Mouse (Mus musculus) embryonic facial prominence, embryonic 14.5 days (tissue): ENCODE data around the gene Lbhd1. TPM values are rescaled to one million over a fixed set of nuclear protein-coding genes. Genes with fewer than 3 reads are reported as not detected.
"Not testable (repeated sequence)": the region's sequence is repeated elsewhere in the genome, so short reads cannot be mapped to it uniquely, and the experiment has no call there.

Experiments used
- ATAC-seq: fragments of 200-750 bp; cut with Nextera tagmentation; 2 replicates; pipeline ENCODE4 v1.8.0; 2017; ENCODE audit warnings: low read depth, moderate number of reproducible peaks, moderate TSS enrichment
- DNase-seq: peaks from one replicate; pipeline ENCODE4 v3.0.0-alpha.2; 2015; ENCODE audit warnings: low spot score
- H3K27ac ChIP-seq: fragments of 300-500 bp; sonication (generic); replicated peaks from 2 replicates; pipeline ENCODE4 v1.5.1; 2014; ENCODE audit warnings: low read depth, mild to moderate bottlenecking, low read length, moderate library complexity
- H3K27me3 ChIP-seq: fragments of 300-500 bp; sonication (generic); replicated peaks from 2 replicates; pipeline ENCODE4 v1.6.1; 2014; ENCODE audit warnings: low read length; ENCODE audit not compliant: control insufficient read depth, insufficient read depth
- H3K36me3 ChIP-seq: fragments of 300-500 bp; sonication (generic); 2 replicates; pipeline ENCODE4 v1.6.1; 2014; ENCODE audit warnings: low read length, mixed read lengths; ENCODE audit not compliant: control insufficient read depth, insufficient read depth
- H3K4me1 ChIP-seq: fragments of 300-500 bp; sonication (generic); 2 replicates; pipeline ENCODE4 v1.6.1; 2014; ENCODE audit warnings: antibody characterized with exemption, low read length; ENCODE audit not compliant: control insufficient read depth, insufficient read depth
- H3K4me2 ChIP-seq: fragments of 300-500 bp; sonication (generic); 2 replicates; pipeline ENCODE4 v1.6.1; 2014; ENCODE audit warnings: low read depth, mild to moderate bottlenecking, low read length, moderate library complexity, mixed read lengths
- H3K4me3 ChIP-seq: fragments of 300-500 bp; sonication (generic); 2 replicates; pipeline ENCODE4 v1.5.1; 2014; ENCODE audit warnings: low read depth, mild to moderate bottlenecking, low read length
- H3K9ac ChIP-seq: fragments of 300-500 bp; sonication (generic); 2 replicates; pipeline ENCODE4 v1.6.1; 2014; ENCODE audit warnings: low read depth, mild to moderate bottlenecking, low read length, moderate library complexity, mixed read lengths
- H3K9me3 ChIP-seq: fragments of 300-500 bp; sonication (generic); 2 replicates; pipeline ENCODE4 v1.6.1; 2016; ENCODE audit warnings: low read length; ENCODE audit not compliant: control insufficient read depth
- WGBS: fragments of 180-500 bp; shearing (Covaris S2); extraction: QIAGEN DNeasy Blood & Tissue Kit; methylation state at CpG from one replicate; pipeline ENCODE4 v1.1.7; 2014; 5-methylcytosine and 5-hydroxymethylcytosine counted together
- polyA plus RNA-seq: library from polyadenylated mRNA; unstranded; fragments of >200 nt; fragmentation: Nextera tagmentation; extraction: Ambion mirVana; gene quantifications from 2 replicates; pipeline ENCODE4 v1.2.1, GENCODE M21; 2014

The Lbhd1 gene
- polyA plus RNA-seq, 1 experiment from 2014 or later, result 68.8 TPM

DNA sequence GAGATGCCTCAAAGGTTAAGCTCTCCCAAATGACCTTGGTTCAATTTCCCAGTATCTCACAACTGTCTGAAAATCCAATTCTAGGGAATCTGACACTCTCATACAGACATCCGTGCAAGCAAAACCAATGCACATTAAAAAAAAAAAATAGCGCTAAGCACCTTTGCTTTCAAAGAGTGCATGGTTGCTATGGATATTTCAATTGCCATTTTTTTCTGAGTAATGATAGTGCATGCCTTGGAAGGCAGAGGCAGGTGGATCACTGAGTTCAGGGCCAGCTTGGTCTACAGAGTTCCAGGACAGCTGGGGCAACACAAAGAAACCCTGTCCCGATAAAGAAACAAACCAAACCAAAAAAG is 2.5 kb upstream of the Lbhd1 start:
- DNase-seq, result no peak
- peak; percentile 12; the same call in 1 of the 2 replicates for ATAC-seq
- Histone ChIP-seq H3K36me3 (peaks cover 11% of the 10 kb centered on the region), H3K27ac (no peak overlapping the region), H3K4me1 (peaks cover 7% of the 10 kb centered on the region; the same call in 1 of the 2 replicates), H3K9ac (peak overlapping the region; percentile 74), H3K4me2 (peak overlapping the region; percentile 77), H3K9me3 (no peaks in the 10 kb centered on the region), H3K27me3 (no peaks in the 10 kb centered on the region), H3K4me3 (peak overlapping the region; percentile 60)
- WGBS, result 8% methylated on average over 3 of the region's 3 CpGs

- peak overlapping the region; percentile 75; the same call in 1 of the 2 replicates for H3K27ac ChIP-seq
- ATAC-seq, result no peak
- H3K9ac ChIP-seq, result no peak overlapping the region
Observed at GRCm38 (mm10) chr19:8886916-8887584, 3.5 kb downstream of the Lbhd1 start.

GRCm38 (mm10) chr19:8887585-8888463 is 4.3 kb downstream of the Lbhd1 start:
- H3K9me3 ChIP-seq, result no peaks in the 10 kb centered on the region
- H3K4me1 ChIP-seq, result peaks cover 7% of the 10 kb centered on the region
- H3K36me3 ChIP-seq, result peaks cover 14% of the 10 kb centered on the region
- peak overlapping the region; percentile 75 for H3K27ac ChIP-seq
- peak overlapping the region; percentile 70 for H3K4me3 ChIP-seq
- WGBS, result 16% methylated on average over 19 of the region's 19 CpGs
- H3K9ac ChIP-seq, result peak overlapping the region; percentile 92
- H3K4me2 ChIP-seq, result peak overlapping the region; percentile 82
- ATAC-seq (no peak), DNase-seq (peak; percentile 8)
- no peaks in the 10 kb centered on the region for H3K27me3 ChIP-seq

More at GRCm38 (mm10) chr19:8886916-8887584, 3.5 kb downstream of the Lbhd1 start:
- peaks cover 14% of the 10 kb centered on the region for H3K36me3 ChIP-seq
- H3K4me1 ChIP-seq, result peaks cover 7% of the 10 kb centered on the region
- peak overlapping the region; percentile 70 for H3K4me3 ChIP-seq
- peak overlapping the region; percentile 82 for H3K4me2 ChIP-seq
- H3K27me3 ChIP-seq, result no peaks in the 10 kb centered on the region
- 50% methylated on average over 1 of the region's 1 CpGs for WGBS
- DNase-seq, result peak; percentile 19
- H3K9me3 ChIP-seq, result no peaks in the 10 kb centered on the region

DNA sequence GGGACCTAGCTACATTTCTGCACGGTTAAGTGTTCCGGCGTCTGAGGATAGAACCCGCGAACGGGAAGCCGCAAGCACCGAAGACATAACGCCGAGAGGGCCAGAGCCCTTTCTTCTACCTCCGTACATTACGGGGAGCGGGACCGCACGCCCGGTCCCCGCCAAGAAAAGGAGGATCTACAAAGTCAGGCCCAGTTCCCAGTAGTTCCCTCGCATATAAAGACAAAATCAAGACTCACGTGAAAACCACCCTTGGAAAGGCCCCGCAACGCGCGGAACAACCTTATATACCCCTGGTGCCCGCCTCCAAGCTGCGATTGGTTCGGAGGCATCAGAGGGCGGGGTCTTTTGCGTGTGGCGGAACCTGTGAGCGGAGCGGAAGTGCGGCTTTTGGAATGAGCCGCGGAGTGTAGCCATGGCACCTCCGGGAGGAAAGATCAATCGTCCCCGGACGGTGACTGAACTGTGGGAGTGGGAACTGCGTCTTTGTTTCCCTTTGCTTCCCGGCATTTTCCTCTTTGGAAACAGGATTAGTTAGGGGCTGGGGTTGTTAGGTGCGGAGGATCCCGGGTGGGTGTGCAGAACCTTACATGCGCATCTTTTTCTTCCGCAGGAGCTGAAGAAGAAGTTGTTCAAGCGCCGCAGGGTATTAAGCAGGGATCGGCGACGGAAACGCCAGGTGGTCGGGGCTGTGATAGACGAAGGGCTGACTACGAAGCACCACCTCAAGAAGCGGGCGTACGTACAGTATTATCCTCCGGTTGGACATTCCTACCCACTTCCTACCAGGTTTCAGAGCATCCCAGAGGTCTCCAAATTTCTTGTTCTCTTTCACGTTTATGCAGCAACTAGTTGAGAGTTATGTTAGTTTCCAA is 5.2 kb downstream of the Lbhd1 start, which contains the start of the genes 1810009A15Rik and Gm49416:
Gene 1810009A15Rik, plus strand, starts transcription at position 343 of the 875 bp plus-strand sequence.
Gene Gm49416, plus strand, starts transcription at position 416 of the 875 bp plus-strand sequence.
- WGBS, result under 1% methylated on average over 58 of the region's 58 CpGs
- peaks cover 7% of the 10 kb centered on the region for H3K4me1 ChIP-seq
- peak within 1 kb of the TSS; percentile 82 for H3K4me2 ChIP-seq
- peak; percentile 95 for ATAC-seq
- no peaks in the 10 kb centered on the region for H3K27me3 ChIP-seq
- no peaks in the 10 kb centered on the region for H3K9me3 ChIP-seq
- peak within 1 kb of the TSS; percentile 75 for H3K27ac ChIP-seq
- peak within 1 kb of the TSS; percentile 70 for H3K4me3 ChIP-seq
- peak; percentile 99 for DNase-seq
- peak within 1 kb of the TSS; percentile 92 for H3K9ac ChIP-seq
- peaks cover 14% of the 10 kb centered on the region for H3K36me3 ChIP-seq

GRCm38 (mm10) chr19:8892829-8893766 is 9.6 kb downstream of the Lbhd1 start, which contains the start of gene Ints5:
Gene Ints5 (plus strand): TSS chr19:8893005.
- peaks cover 7% of the 10 kb centered on the region for H3K4me1 ChIP-seq
- no peaks in the 10 kb centered on the region for H3K27me3 ChIP-seq
- ATAC-seq (peak; percentile 65), DNase-seq (peak; percentile 92)
- H3K4me2 ChIP-seq, result peak within 1 kb of the TSS; percentile 87
- no peaks in the 10 kb centered on the region for H3K9me3 ChIP-seq
- H3K4me3 ChIP-seq, result peak within 1 kb of the TSS; percentile 64
- H3K9ac ChIP-seq, result peak within 1 kb of the TSS; percentile 93
- peak within 1 kb of the TSS; percentile 76 for H3K27ac ChIP-seq
- H3K36me3 ChIP-seq, result peaks cover 31% of the 10 kb centered on the region
- 3% methylated on average over 42 of the region's 54 CpGs for WGBS

GRCm38 (mm10) chr19:8895397-8895960 is 11.9 kb downstream of the Lbhd1 start:
- H3K9ac ChIP-seq, result 0 out of 2 replicates have a peak overlapping the region, but pooled peaks have one; percentile 15
- H3K4me3 ChIP-seq, result no peak overlapping the region
- no peaks in the 10 kb centered on the region for H3K9me3 ChIP-seq
- ATAC-seq (no peak), DNase-seq (no peak)
- H3K36me3 ChIP-seq, result peaks cover 25% of the 10 kb centered on the region
- WGBS, result 87% methylated on average over 9 of the region's 9 CpGs
- H3K4me1 ChIP-seq, result peaks cover 16% of the 10 kb centered on the region
- no peaks in the 10 kb centered on the region for H3K27me3 ChIP-seq
- no peak overlapping the region for H3K4me2 ChIP-seq
- H3K27ac ChIP-seq, result no peak overlapping the region

GRCm38 (mm10) chr19:8896231-8896630 is 12.7 kb downstream of the Lbhd1 start:
- not testable (repeated sequence) for H3K27ac ChIP-seq, H3K4me2 ChIP-seq, ATAC-seq, DNase-seq, H3K4me3 ChIP-seq, H3K27me3 ChIP-seq, H3K9me3 ChIP-seq
- 0 out of 2 replicates have a peak overlapping the region, but pooled peaks have one; percentile 55 for H3K9ac ChIP-seq
- peaks cover 21% of the 10 kb centered on the region for H3K36me3 ChIP-seq
- peaks cover 16% of the 10 kb centered on the region for H3K4me1 ChIP-seq
- 88% methylated on average over 5 of the region's 5 CpGs for WGBS
